Mouse (Mus musculus) heart, postnatal 0 days (tissue): ENCODE measurements around the gene Socs7.

Source experiments
- CTCF ChIP-seq: IDR thresholded peaks from 2 replicates; pipeline ENCODE4 v1.5.1; 2016; ENCODE audit warnings: antibody characterized with exemption, control low read depth, low read depth
- EP300 ChIP-seq: IDR thresholded peaks from 2 replicates; pipeline ENCODE4 v1.6.1; 2016; ENCODE audit warnings: antibody characterized with exemption, low read depth

GRCm38 (mm10) chr11:97315504-97316503 lies 46.5 kb upstream of the Socs7 start, which contains the start of gene Mrpl45:
- TF ChIP-seq CTCF (no peak), EP300 (peak; percentile 91)
